Mouse (Mus musculus): Measurements from ENCODE around the gene Kcnk4.

Kcnk4 gene

DNA sequence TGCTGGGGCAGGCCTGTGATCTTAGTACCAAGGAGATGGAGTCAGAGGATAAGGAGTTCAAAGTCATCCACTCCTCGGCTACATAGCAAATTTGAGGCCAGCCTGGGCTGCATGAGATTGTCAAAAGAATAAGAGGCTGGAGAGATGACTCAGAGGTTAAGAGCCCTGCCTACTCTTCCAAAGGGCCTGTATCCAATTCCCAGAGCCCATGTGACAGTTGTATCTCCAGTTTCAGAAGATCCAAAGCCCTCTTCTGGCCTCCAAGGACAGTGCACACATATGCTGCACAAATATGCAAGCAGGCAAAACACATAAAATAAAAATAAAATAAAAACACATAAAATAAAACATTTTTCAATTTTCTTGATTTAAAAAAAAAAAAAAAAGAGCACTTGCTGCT, 60.1 kb downstream of the Kcnk4 start:
- DNase-seq: no peak
